Mouse (Mus musculus) lung, adult 2 months (tissue): ENCODE results near the gene Tmem267.
"Not testable (repeated sequence)": the region's sequence is repeated elsewhere in the genome, so short reads cannot be mapped to it uniquely, and the experiment has no call there.

Experiments
- CTCF ChIP-seq: fragments of 200-500 bp; IDR thresholded peaks from 2 replicates; pipeline ENCODE4 v1.5.1; 2011; ENCODE audit warnings: mild to moderate bottlenecking, low read length, control low read depth; ENCODE audit not compliant: insufficient read depth
- POLR2A ChIP-seq: fragments of 200-500 bp; IDR thresholded peaks from 2 replicates; pipeline ENCODE4 v1.6.1; 2011; ENCODE audit warnings: low read depth, mild to moderate bottlenecking, control low read depth, low read length, borderline replicate concordance; ENCODE audit errors: extremely low read depth

GRCm38 (mm10) chr13:119600166-119600565 is 112.3 kb downstream of the Tmem267 start:
- not testable (repeated sequence) for TF ChIP-seq CTCF, POLR2A
